Mouse (Mus musculus) kidney, adult 9 months (tissue): Measurements from ENCODE around the gene Gm21119.
"Not testable (repeated sequence)": the region's sequence is repeated elsewhere in the genome, so short reads cannot be mapped to it uniquely, and the experiment has no call there.

ENCODE experiments used
- DNase-seq: peaks from one replicate; pipeline ENCODE4 v3.0.0; 2022

Gm21119 gene

GRCm38 (mm10) chr8:20614619-20615018 lies at the start of gene Gm21119:
Gene Gm21119 (plus strand): TSS chr8:20614919.
- DNase-seq = not testable (repeated sequence)

- DNase-seq = not testable (repeated sequence)
These were observed 48.0 kb upstream of the Gm21119 start for GRCm38 (mm10) chr8:20566753-20567152.

GRCm38 (mm10) chr8:20581081-20581480 lies 33.6 kb upstream of the Gm21119 start:
- not testable (repeated sequence) for DNase-seq

GRCm38 (mm10) chr8:20582772-20583171 lies 31.9 kb upstream of the Gm21119 start:
- not testable (repeated sequence) for DNase-seq

GRCm38 (mm10) chr8:20588268-20589177 lies 26.2 kb upstream of the Gm21119 start:
- peak; percentile 26 for DNase-seq

DNA sequence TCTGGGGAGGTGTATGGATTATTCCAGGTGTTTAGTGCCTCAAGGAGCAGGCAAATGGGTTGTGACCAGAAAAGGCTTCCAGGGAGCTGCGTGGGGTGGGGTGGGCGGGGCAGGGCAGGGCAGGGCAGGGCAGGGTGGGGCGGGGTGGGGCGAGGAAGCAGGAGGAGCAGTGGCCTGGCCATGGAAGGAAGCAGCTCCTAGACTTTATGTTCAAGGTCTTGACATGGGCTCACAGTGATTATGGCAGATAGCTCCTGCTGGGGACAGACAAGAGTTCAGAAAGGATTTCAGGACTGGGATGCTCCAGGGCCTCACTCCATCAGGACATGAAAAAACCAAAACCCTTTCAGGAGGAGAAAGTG lies 25.6 kb upstream of the Gm21119 start:
- DNase-seq = peak; percentile 26

GRCm38 (mm10) chr8:20590117-20590997 lies 24.4 kb upstream of the Gm21119 start:
- DNase-seq = peak; percentile 62

DNA sequence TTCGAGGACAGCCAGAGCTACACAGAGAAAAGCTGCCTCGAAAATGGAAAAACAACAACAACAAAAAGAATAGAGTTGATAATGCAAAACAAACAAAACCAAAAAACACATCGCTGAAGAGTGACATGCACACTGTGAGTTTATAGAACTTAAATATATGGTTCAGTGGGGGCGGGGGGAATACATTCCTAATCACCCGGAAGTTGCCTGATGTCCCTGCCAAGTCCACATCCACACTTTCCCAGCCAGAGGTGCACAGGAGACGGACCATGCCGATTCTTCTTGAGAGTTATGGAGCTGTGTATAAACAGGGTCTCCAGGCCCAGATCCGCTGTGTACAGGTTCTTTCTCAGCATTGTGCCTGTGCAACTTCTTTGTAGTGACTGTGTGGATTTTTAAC lies 23.7 kb upstream of the Gm21119 start:
- DNase-seq = not testable (repeated sequence)

- peak; percentile 75 for DNase-seq
These were observed 21.9 kb upstream of the Gm21119 start for GRCm38 (mm10) chr8:20592732-20593272.

DNA sequence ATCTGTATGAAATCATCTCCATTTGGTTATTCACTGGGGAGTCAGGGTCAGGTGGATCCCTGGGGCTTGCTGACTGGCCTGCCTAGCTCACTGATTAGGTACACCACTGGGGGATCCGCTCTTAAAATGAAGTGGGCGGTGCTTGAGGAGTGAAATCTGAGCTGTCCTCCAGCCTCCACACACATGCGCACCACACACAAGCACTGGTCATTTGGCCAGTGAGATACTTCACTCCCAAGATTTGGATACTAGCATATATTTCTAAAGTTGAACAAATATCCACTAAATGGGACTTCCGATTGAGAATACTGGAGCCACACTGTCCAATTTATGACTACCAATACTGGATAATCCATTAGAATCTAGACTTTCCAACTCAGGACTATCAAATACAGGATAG lies 20.9 kb upstream of the Gm21119 start:
- peak; percentile 61 for DNase-seq

- not testable (repeated sequence) for DNase-seq
These were observed 18.5 kb upstream of the Gm21119 start for GRCm38 (mm10) chr8:20596081-20596841.

- peak; percentile 52 for DNase-seq
These were observed 17.6 kb upstream of the Gm21119 start for GRCm38 (mm10) chr8:20596842-20597708.

DNA sequence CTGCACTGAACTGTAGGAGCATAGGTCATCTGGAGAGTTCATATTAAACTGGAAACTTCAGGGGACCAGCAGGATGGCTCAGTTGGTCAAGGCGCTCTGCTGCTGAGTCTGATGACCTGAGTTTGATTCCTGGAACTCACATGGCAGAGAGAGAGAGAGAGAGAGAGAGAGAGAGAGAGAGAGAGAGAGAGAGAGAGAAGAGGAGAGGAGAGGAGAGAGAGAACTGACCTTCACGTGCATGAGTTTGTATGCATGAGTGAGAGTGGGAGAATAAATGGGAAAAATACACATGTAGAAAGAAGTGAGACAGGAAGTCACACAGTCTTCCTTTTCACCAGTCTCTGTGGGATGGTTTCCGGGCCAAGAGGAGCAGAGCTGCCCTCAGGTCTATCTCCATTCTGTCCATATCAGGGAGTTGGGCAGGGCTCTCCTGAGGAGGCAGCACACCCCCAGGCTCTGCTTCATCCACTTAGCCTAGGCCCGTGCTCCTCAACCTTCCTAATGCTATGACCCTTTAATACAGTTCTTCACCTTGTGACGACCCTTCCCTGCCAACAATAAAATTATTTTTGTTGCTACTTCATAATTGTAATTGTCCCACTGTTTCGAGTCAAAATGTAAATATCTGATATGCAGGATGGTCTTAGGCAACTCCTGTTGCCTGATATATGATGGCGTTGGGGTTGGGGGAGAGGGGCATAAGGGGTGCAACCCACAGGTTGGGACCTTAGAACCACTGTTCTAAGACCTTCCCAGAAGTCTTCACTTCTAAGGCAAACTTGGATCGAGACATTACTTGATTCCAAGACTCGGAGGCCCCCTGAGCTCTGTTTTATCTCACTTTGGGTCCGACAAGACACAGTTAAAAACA lies 16.2 kb upstream of the Gm21119 start:
- DNase-seq = not testable (repeated sequence)

DNA sequence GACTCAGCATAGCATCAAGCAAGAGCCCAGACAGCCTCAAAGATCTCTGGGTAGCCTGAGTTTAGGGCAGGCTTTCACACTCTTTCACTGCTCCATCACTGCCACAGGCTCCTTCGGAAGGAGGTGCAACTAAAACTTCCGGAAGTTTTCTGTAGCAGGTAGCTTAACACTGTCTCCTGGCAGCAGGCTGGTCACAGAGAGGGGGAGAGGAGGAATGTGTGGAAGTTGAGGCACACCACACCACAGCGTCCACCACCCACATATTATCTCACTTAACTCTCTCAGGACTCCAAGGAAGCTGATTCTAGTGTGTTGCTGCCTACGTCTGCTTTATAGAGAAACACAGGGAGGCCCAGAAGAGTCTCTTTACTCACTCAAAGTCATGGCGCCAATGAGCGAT lies 15.4 kb upstream of the Gm21119 start:
- DNase-seq = not testable (repeated sequence)

DNA sequence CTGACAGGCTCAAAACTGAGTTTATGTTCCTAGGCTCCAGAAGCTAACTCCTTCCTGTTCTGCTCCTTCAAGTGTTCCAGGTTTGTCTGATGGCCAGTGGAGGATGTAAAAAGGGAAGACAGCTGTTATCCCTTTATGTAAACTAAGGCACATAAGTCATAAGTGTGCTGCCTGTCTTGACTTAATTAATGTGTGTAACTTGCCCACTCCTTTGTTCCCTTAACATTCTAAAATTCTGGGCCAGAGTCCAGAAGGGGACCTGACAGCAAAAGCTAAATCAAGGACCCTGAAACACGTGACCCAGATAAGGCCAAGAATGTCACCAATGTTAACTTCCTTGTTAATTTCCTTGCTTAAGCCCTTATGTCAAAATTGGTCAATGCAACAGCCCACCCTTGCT lies 3.9 kb upstream of the Gm21119 start:
- DNase-seq = not testable (repeated sequence)

DNA sequence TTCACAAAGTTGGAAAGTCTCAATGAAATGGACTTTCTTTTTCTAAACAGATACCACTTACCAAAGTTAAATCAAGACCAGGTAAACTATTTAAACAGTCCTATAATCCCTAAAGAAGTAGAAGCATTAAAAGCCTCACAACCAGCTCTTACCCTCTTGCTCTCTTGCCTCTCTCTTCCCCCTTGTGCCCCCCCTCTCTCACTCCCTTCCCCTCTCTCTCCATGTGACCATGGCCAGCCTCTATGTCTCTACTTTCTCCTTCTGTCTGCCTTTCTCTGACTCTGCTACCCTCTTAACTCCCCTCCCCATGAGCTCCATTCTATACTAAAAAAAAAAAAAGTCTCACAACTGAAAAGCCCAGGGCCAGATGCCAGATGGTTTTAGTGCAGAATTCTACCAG lies 2.0 kb upstream of the Gm21119 start:
- DNase-seq = not testable (repeated sequence)

DNA sequence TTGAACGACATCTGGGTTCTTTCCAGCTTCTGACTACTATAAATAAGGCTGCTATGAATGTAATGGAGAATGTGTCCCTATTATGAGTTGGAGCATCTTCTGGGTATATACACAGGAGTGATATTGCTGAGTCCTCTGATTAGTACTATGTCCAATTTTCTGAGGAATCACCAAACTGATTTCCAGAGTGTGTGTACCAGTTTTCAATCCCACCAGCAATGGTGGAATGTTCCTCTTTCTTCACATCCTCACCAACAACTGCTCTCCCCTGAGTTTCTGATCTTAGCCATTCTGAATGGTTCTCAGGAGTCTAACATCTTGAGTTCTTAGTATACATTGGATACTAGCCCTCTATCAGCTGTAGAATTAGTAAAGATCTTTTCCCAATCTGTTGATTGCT lies 16.0 kb downstream of the Gm21119 start:
- not testable (repeated sequence) for DNase-seq

- not testable (repeated sequence) for DNase-seq
These were observed 23.2 kb downstream of the Gm21119 start for GRCm38 (mm10) chr8:20637931-20638330.

- not testable (repeated sequence) for DNase-seq
These were observed 28.8 kb downstream of the Gm21119 start for GRCm38 (mm10) chr8:20643536-20643935.

DNA sequence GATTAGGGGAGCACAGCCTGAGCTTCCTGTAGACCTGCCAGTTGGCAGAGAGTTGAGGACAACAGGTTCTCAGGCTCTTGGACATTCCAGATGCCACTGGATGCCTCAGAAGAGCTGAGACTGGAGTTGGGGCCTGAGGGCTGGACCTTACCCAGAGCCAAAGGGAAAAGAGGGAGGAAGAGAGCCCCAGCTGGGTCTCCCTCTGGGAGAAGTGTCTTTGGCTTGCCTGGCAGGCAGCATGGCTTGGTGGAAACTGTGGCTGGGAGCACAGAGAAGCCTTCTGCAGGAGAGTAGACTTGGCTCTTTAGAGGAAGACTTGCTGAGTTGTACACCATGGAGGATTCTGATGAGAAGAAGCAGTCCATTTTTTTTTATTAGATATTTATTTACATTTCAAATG lies 38.3 kb downstream of the Gm21119 start:
- not testable (repeated sequence) for DNase-seq
